Mouse (Mus musculus) spleen, adult 2 months (tissue): ENCODE measurements around the gene Tex46.

Experiments
- CTCF ChIP-seq: fragments of 200-500 bp; IDR thresholded peaks from 2 replicates; pipeline ENCODE4 v1.5.1; 2011; ENCODE audit warnings: mild to moderate bottlenecking, inconsistent platforms; ENCODE audit not compliant: insufficient read depth, insufficient read length, insufficient replicate concordance; ENCODE audit errors: extremely low read depth
- POLR2A ChIP-seq: fragments of 200-500 bp; IDR thresholded peaks from 2 replicates; pipeline ENCODE4 v1.6.1; 2011; ENCODE audit warnings: low read depth, low read length, inconsistent platforms

- TF ChIP-seq CTCF (no peak), POLR2A (no peak)
Measured at GRCm38 (mm10) chr4:136657914-136658313, 47.7 kb downstream of the Tex46 start.
